Mouse (Mus musculus): ENCODE results near the gene Crlf1.

DNA sequence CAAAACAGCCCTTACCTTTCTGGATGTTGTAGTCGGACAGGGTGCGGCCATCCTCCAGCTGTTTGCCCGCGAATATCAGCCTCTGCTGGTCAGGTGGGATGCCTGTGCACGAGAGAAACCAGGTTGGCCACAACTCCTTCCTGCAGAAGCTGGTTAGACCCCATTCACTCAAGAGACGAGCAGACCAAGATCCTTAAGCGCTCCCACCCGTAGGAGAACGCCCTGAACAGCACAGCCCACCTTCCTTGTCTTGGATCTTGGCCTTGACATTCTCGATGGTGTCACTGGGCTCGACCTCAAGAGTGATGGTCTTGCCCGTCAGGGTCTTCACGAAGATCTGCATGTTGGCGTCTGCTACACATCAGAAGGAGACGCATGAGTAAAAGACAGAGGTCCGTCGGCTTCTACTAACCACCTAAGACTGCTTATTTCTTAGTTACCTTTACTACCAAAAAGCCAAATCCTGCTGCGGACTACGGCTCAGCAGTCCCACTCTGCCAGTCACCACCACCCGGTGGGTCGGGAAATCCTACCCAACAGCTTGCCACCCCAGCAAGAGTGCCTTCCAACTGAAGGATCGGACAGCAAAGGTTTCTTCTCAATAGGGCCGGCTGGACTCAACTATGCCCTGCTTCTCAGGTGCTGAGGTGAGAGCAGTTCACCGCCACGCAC is 16.5 kb downstream of the Crlf1 start:
- TF ChIP-seq CTCF (conservative IDR thresholded peaks at IDR 0.05; ENCODE audit: low read length): no peak
- TF ChIP-seq POU5F1 (IDR thresholded peaks at IDR 0.05; ENCODE audit: borderline replicate concordance, low read length): no peak

All from E14TG2a.4 (cell line).